ENCODE assay signal across 10 mouse cellular contexts in genomic region chr17:11611459-11611858, GRCm38 (mm10).
DNase-seq lines count a peak whose midpoint lies in the region; ATAC-seq and TF ChIP-seq lines count a peak whose summit lies in the region.
"Had no signal": no experiment of that assay in that cellular context is flagged by ENCODE, and none has a peak within 500 bp of the region (broad histone marks: within the 10 kb centered on the region; RNA-seq: fewer than 3 reads in every experiment).

No protein-coding gene starts in this region.

- peak; percentile 81 for TF ChIP-seq CTCF in liver, adult 2 months (IDR thresholded peaks at IDR 0.05; ENCODE audit: low read depth, low read length)

- 16% methylated on average over 7 of the region's 7 CpGs for whole genome bisulfite sequencing in liver, adult 2 months
- WGBS in liver, embryonic 11.5 days, result 18% methylated on average over 7 of the region's 7 CpGs
- 8% methylated on average over 7 of the region's 7 CpGs for WGBS in midbrain, embryonic 14.5 days

- no peak overlapping the region for H3K9ac ChIP-seq in liver, adult 2 months (ENCODE audit: low read depth, low read length)
- H3K9ac ChIP-seq in liver, embryonic 11.5 days (ENCODE audit: low read depth, low read length), result no peak overlapping the region
- H3K9ac ChIP-seq in midbrain, embryonic 14.5 days (replicated peaks; ENCODE audit: low read length), result no peak overlapping the region
- H3K9ac ChIP-seq: embryonic facial prominence, embryonic 12.5 days; midbrain, embryonic 12.5 days had no signal

- H3K9me3 ChIP-seq in liver, embryonic 11.5 days (ENCODE audit: control insufficient read depth, low read length), result no peaks in the 10 kb centered on the region
- no peaks in the 10 kb centered on the region for H3K9me3 ChIP-seq in midbrain, embryonic 14.5 days (ENCODE audit: control insufficient read depth, low read length)
- H3K9me3 ChIP-seq: embryonic facial prominence, embryonic 12.5 days; midbrain, embryonic 12.5 days had no signal

- intact Hi-C loops in heart, postnatal 36 days (cut with DNase I), result no loop called here

- no peak overlapping the region for H3K27ac ChIP-seq in liver, adult 2 months (replicated peaks; ENCODE audit: insufficient read depth, low read depth, low read length)
- H3K27ac ChIP-seq in liver, embryonic 11.5 days (ENCODE audit: low read depth, low read length), result no peak overlapping the region
- H3K27ac ChIP-seq in midbrain, embryonic 14.5 days (replicated peaks; ENCODE audit: low read depth, low read length), result no peak overlapping the region
- H3K27ac ChIP-seq: embryonic facial prominence, embryonic 12.5 days; midbrain, embryonic 12.5 days had no signal

- no peaks in the 10 kb centered on the region for H3K36me3 ChIP-seq in liver, adult 2 months (ENCODE audit: control insufficient read depth, insufficient read depth, low read length)
- H3K36me3 ChIP-seq in liver, embryonic 11.5 days (ENCODE audit: control insufficient read depth, insufficient read depth, low read length), result no peaks in the 10 kb centered on the region
- no peaks in the 10 kb centered on the region for H3K36me3 ChIP-seq in midbrain, embryonic 14.5 days (ENCODE audit: control insufficient read depth, insufficient read depth, low read length)
- H3K36me3 ChIP-seq: embryonic facial prominence, embryonic 12.5 days; midbrain, embryonic 12.5 days had no signal

- DNase-seq in liver, adult 2 months (ENCODE audit: extremely low read depth, low read depth, low spot score), result peak; percentile 19
- DNase-seq in liver, embryonic 11.5 days (ENCODE audit: low spot score), result no peak
- DNase-seq in adrenal gland, adult 18-20 months (ENCODE audit: low spot score in 2 of 2), result peak; percentile 44 to 57
- peak; percentile 74 for DNase-seq in embryo, embryonic 10.5 days (ENCODE audit: low spot score)
- peak; percentile 22 to 24 for DNase-seq in heart, postnatal 36 days
- peak; percentile 62 for DNase-seq in left cerebral cortex, adult 11 months (ENCODE audit: low spot score)
- peak; percentile 90 for DNase-seq in midbrain, embryonic 14.5 days
- no peak for DNase-seq in spleen, adult 12 weeks (ENCODE audit: low spot score)

- TF ChIP-seq POLR2A in liver, adult 2 months (IDR thresholded peaks at IDR 0.05; ENCODE audit: extremely low read depth, insufficient read depth, low read length), result no peak

- ATAC-seq in liver, embryonic 11.5 days (replicated peaks; ENCODE audit: low FRiP score), result no peak
- no peak for ATAC-seq in midbrain, embryonic 14.5 days (ENCODE audit: low FRiP score, low TSS enrichment)

- no peak overlapping the region for H3K4me2 ChIP-seq in liver, embryonic 11.5 days
- no peak overlapping the region for H3K4me2 ChIP-seq in midbrain, embryonic 14.5 days (ENCODE audit: low read length)
- H3K4me2 ChIP-seq: embryonic facial prominence, embryonic 12.5 days; midbrain, embryonic 12.5 days had no signal

- no peaks in the 10 kb centered on the region for H3K79me2 ChIP-seq in liver, adult 2 months (ENCODE audit: control insufficient read depth, insufficient read depth, low read length)

- H3K27me3 ChIP-seq in liver, adult 2 months (ENCODE audit: control insufficient read depth, insufficient read depth, low read length), result no peaks in the 10 kb centered on the region
- H3K27me3 ChIP-seq in liver, embryonic 11.5 days (replicated peaks; ENCODE audit: control insufficient read depth, insufficient read depth, low read length), result peaks cover 3% of the 10 kb centered on the region; the same call in 1 of the 2 replicates
- H3K27me3 ChIP-seq in midbrain, embryonic 14.5 days (ENCODE audit: control insufficient read depth, insufficient read depth, low read length), result no peaks in the 10 kb centered on the region

- H3K4me3 ChIP-seq in liver, adult 2 months (ENCODE audit: insufficient read depth, low read depth, low read length), result no peak overlapping the region
- H3K4me3 ChIP-seq in liver, embryonic 11.5 days (ENCODE audit: low read depth, low read length), result no peak overlapping the region
- no peak overlapping the region for H3K4me3 ChIP-seq in midbrain, embryonic 14.5 days (replicated peaks; ENCODE audit: low read depth, low read length)
- H3K4me3 ChIP-seq: embryonic facial prominence, embryonic 12.5 days; midbrain, embryonic 12.5 days had no signal

- H3K4me1 ChIP-seq in liver, adult 2 months (ENCODE audit: control insufficient read depth, insufficient read depth, low read length), result no peaks in the 10 kb centered on the region
- H3K4me1 ChIP-seq in liver, embryonic 11.5 days (replicated peaks; ENCODE audit: control insufficient read depth, insufficient read depth, low read length), result no peaks in the 10 kb centered on the region
- no peaks in the 10 kb centered on the region for H3K4me1 ChIP-seq in midbrain, embryonic 14.5 days (ENCODE audit: control insufficient read depth, insufficient read depth, low read length)
- H3K4me1 ChIP-seq: embryonic facial prominence, embryonic 12.5 days had no signal

Comparison
In these comparisons a context has a peak if more than half of its experiments do, and no peak if none do; other contexts are left out.
1. DNase-seq: peak in liver, adult 2 months (single experiment), adrenal gland, adult 18-20 months (2 of 2), embryo, embryonic 10.5 days (single experiment), heart, postnatal 36 days (2 of 2), left cerebral cortex, adult 11 months (single experiment) and midbrain, embryonic 14.5 days (single experiment); none in liver, embryonic 11.5 days (single experiment) and spleen, adult 12 weeks (single experiment).